In genomic region chr1:63659591-63659990, GRCm38 (mm10) we compare ENCODE assay signal across 9 mouse cellular contexts. TPM values are rescaled to one million over a fixed set of nuclear protein-coding genes. Genes with fewer than 3 reads are reported as not detected.
DNase-seq lines count a peak whose midpoint lies in the region; ATAC-seq and TF ChIP-seq lines count a peak whose summit lies in the region.
"Had no signal": no experiment of that assay in that cellular context is flagged by ENCODE, and none has a peak within 500 bp of the region (broad histone marks: within the 10 kb centered on the region; RNA-seq: fewer than 3 reads in every experiment).

No protein-coding gene starts in this region.

- H3K36me3 ChIP-seq in E14TG2a.4 (ENCODE audit: insufficient read depth, low read length) = no peaks in the 10 kb centered on the region
- no peaks in the 10 kb centered on the region for H3K36me3 ChIP-seq in kidney, embryonic 16.5 days (ENCODE audit: insufficient read depth, low read length)
- no peaks in the 10 kb centered on the region for H3K36me3 ChIP-seq in stomach, embryonic 14.5 days (ENCODE audit: control insufficient read depth, insufficient read depth, low read length)
- H3K36me3 ChIP-seq: limb, embryonic 13.5 days had no signal

- no peak overlapping the region for H3K4me3 ChIP-seq in E14TG2a.4 (replicated peaks; ENCODE audit: low read length)
- H3K4me3 ChIP-seq in kidney, embryonic 16.5 days (ENCODE audit: low read length) = no peak overlapping the region
- no peak overlapping the region for H3K4me3 ChIP-seq in stomach, embryonic 14.5 days (ENCODE audit: low read depth, low read length)
- H3K4me3 ChIP-seq: limb, embryonic 13.5 days had no signal

- peaks cover 20% of the 10 kb centered on the region for H3K27me3 ChIP-seq in E14TG2a.4 (ENCODE audit: insufficient read depth, low read length)
- H3K27me3 ChIP-seq in kidney, embryonic 16.5 days (ENCODE audit: insufficient read depth, low read length) = no peaks in the 10 kb centered on the region
- no peaks in the 10 kb centered on the region for H3K27me3 ChIP-seq in stomach, embryonic 14.5 days (ENCODE audit: control insufficient read depth, insufficient read depth, low read length)

- peak; percentile 12; the same call in 1 of the 2 replicates for TF ChIP-seq CTCF in E14TG2a.4 (conservative IDR thresholded peaks at IDR 0.05; ENCODE audit: low read length)

- H3K4me1 ChIP-seq in E14TG2a.4 (replicated peaks; ENCODE audit: low read depth, low read length) = peaks cover 4% of the 10 kb centered on the region
- H3K4me1 ChIP-seq in kidney, embryonic 16.5 days (ENCODE audit: insufficient read depth, low read length) = no peaks in the 10 kb centered on the region
- H3K4me1 ChIP-seq in stomach, embryonic 14.5 days (ENCODE audit: control insufficient read depth, insufficient read depth, low read length) = no peaks in the 10 kb centered on the region
- H3K4me1 ChIP-seq: limb, embryonic 13.5 days had no signal

- H3K4me2 ChIP-seq in kidney, embryonic 16.5 days (replicated peaks; ENCODE audit: low read depth, low read length) = no peak overlapping the region
- no peak overlapping the region for H3K4me2 ChIP-seq in stomach, embryonic 14.5 days (replicated peaks; ENCODE audit: low read depth, low read length)
- H3K4me2 ChIP-seq: limb, embryonic 13.5 days had no signal

- ATAC-seq in kidney, embryonic 16.5 days (ENCODE audit: low FRiP score, low TSS enrichment) = peak; percentile 71; the same call in 1 of the 2 replicates
- ATAC-seq in stomach, embryonic 14.5 days (ENCODE audit: insufficient number of reproducible peaks, insufficient read depth, low FRiP score, low read depth) = peak; percentile 65; the same call in 1 of the 2 replicates

- peak; percentile 15 for DNase-seq in gastrocnemius, postnatal 10 days
- no peak for DNase-seq in gastrocnemius, postnatal 25 days
- DNase-seq in cerebellum, adult 18-20 months = peak; percentile 32 to 53
- peak; percentile 88 for DNase-seq in forelimb bud, embryonic 11.5 days (ENCODE audit: low read depth, low spot score)
- peak; percentile 51 for DNase-seq in lung, postnatal 10 days

- WGBS in kidney, embryonic 16.5 days = 2% methylated on average over 7 of the region's 7 CpGs
- 2% methylated on average over 7 of the region's 7 CpGs for WGBS in stomach, embryonic 14.5 days

- H3K27ac ChIP-seq in kidney, embryonic 16.5 days (ENCODE audit: low read length) = no peak overlapping the region
- no peak overlapping the region for H3K27ac ChIP-seq in stomach, embryonic 14.5 days (ENCODE audit: low read length)
- H3K27ac ChIP-seq: limb, embryonic 13.5 days had no signal

- no peak overlapping the region for H3K9ac ChIP-seq in kidney, embryonic 16.5 days (replicated peaks; ENCODE audit: low read length)
- no peak overlapping the region for H3K9ac ChIP-seq in stomach, embryonic 14.5 days (replicated peaks; ENCODE audit: low read depth, low read length)
- H3K9ac ChIP-seq: limb, embryonic 13.5 days had no signal

- no peaks in the 10 kb centered on the region for H3K9me3 ChIP-seq in E14TG2a.4 (ENCODE audit: low read length)
- no peaks in the 10 kb centered on the region for H3K9me3 ChIP-seq in kidney, embryonic 16.5 days (ENCODE audit: low read length)
- no peaks in the 10 kb centered on the region for H3K9me3 ChIP-seq in stomach, embryonic 14.5 days (ENCODE audit: control insufficient read depth, low read depth, low read length)
- H3K9me3 ChIP-seq: limb, embryonic 13.5 days had no signal

RNA-seq across cellular contexts. Expression of gene Dytn, which starts 27.1 kb away (rescaled TPM):
- total RNA-seq in gastrocnemius, postnatal 10 days (2021) = not detected
- not detected for total RNA-seq in gastrocnemius, postnatal 25 days (2021)
- polyA plus RNA-seq in kidney, embryonic 16.5 days (2015; fragmentation: Nextera tagmentation; extraction: Ambion mirVana) = not detected in 2 replicates
- not detected in 2 replicates for polyA plus RNA-seq in stomach, embryonic 14.5 days (2014; fragmentation: Nextera tagmentation; extraction: Ambion mirVana)
- polyA plus RNA-seq: limb, embryonic 13.5 days had no signal

RNA-seq across cellular contexts. Expression of gene Gm39653, which starts 43.8 kb away (rescaled TPM):
- total RNA-seq in gastrocnemius, postnatal 10 days (2021) = not detected
- not detected for total RNA-seq in gastrocnemius, postnatal 25 days (2021)
- polyA plus RNA-seq in kidney, embryonic 16.5 days (2015; fragmentation: Nextera tagmentation; extraction: Ambion mirVana) = not detected in 2 replicates
- polyA plus RNA-seq in stomach, embryonic 14.5 days (2014; fragmentation: Nextera tagmentation; extraction: Ambion mirVana) = not detected in 2 replicates
- polyA plus RNA-seq: limb, embryonic 13.5 days had no signal
